Comparison of ENCODE assay signal across 8 mouse cellular contexts in genomic region chr2:144269679-144270475, GRCm38 (mm10). TPM values are rescaled to one million over a fixed set of nuclear protein-coding genes. Genes with fewer than 3 reads are reported as not detected.
DNase-seq lines count a peak whose midpoint lies in the region; ATAC-seq and TF ChIP-seq lines count a peak whose summit lies in the region.

No protein-coding gene starts in this region.

- DNase-seq in heart, postnatal 0 days (ENCODE audit: low spot score), result no peak
- DNase-seq in heart, adult 18-20 months, result no peak
- DNase-seq in hindbrain, embryonic 11.5 days (ENCODE audit: low spot score), result peak; percentile 22
- no peak for DNase-seq in urinary bladder, postnatal 4 days (ENCODE audit: low spot score in 2 of 2)
- no peak for DNase-seq in spleen, adult 18-20 months
- no peak for DNase-seq in yolk sac, embryonic 10.5 days (ENCODE audit: low spot score)

- under 1% methylated on average over 26 of the region's 33 CpGs for WGBS in heart, postnatal 0 days
- under 1% methylated on average over 26 of the region's 33 CpGs for WGBS in hindbrain, embryonic 11.5 days
- under 1% methylated on average over 24 of the region's 33 CpGs for WGBS in midbrain, embryonic 12.5 days

- H3K4me2 ChIP-seq in heart, postnatal 0 days (ENCODE audit: low read depth, low read length), result peak overlapping the region; percentile 84
- H3K4me2 ChIP-seq in hindbrain, embryonic 11.5 days (replicated peaks; ENCODE audit: low read depth, low read length), result peak overlapping the region; percentile 50
- H3K4me2 ChIP-seq in midbrain, embryonic 12.5 days (replicated peaks), result peak overlapping the region; percentile 65

- no peak; the same call in 1 of the 2 replicates for ATAC-seq in heart, postnatal 0 days (ENCODE audit: insufficient read depth, low read depth)
- ATAC-seq in activated CD4-positive, CD25-positive, alpha-beta regulatory T cell, adult 4 months, result peak; percentile 8
- peak; percentile 31 for ATAC-seq in hindbrain, embryonic 11.5 days (ENCODE audit: low FRiP score)
- no peak; the same call in 1 of the 2 replicates for ATAC-seq in midbrain, embryonic 12.5 days (ENCODE audit: low FRiP score, low read depth)

- peaks cover 33% of the 10 kb centered on the region for H3K4me1 ChIP-seq in heart, postnatal 0 days (ENCODE audit: control insufficient read depth, insufficient read depth)
- no peaks in the 10 kb centered on the region for H3K4me1 ChIP-seq in hindbrain, embryonic 11.5 days (replicated peaks; ENCODE audit: control insufficient read depth, insufficient read depth, low read length)
- H3K4me1 ChIP-seq in midbrain, embryonic 12.5 days, result peaks cover 23% of the 10 kb centered on the region

- no peak for TF ChIP-seq CTCF in heart, postnatal 0 days (IDR thresholded peaks at IDR 0.05; ENCODE audit: low read depth)

- no peak for TF ChIP-seq EP300 in heart, postnatal 0 days (IDR thresholded peaks at IDR 0.05; ENCODE audit: low read depth)

- peak overlapping the region; percentile 96 for H3K27ac ChIP-seq in heart, postnatal 0 days (ENCODE audit: low read depth)
- peak overlapping the region; percentile 84 for H3K27ac ChIP-seq in hindbrain, embryonic 11.5 days (ENCODE audit: low read depth, low read length)
- H3K27ac ChIP-seq in midbrain, embryonic 12.5 days (replicated peaks), result peak overlapping the region; percentile 89

- peak overlapping the region; percentile 80 for H3K4me3 ChIP-seq in heart, postnatal 0 days (ENCODE audit: low read depth, low read length)
- peak overlapping the region; percentile 94 for H3K4me3 ChIP-seq in hindbrain, embryonic 11.5 days (ENCODE audit: low read depth, low read length)
- peak overlapping the region; percentile 89 for H3K4me3 ChIP-seq in midbrain, embryonic 12.5 days

- no peaks in the 10 kb centered on the region; the same call in 1 of the 2 replicates for H3K36me3 ChIP-seq in heart, postnatal 0 days (replicated peaks; ENCODE audit: control insufficient read depth, insufficient read depth, low read length)
- no peaks in the 10 kb centered on the region for H3K36me3 ChIP-seq in hindbrain, embryonic 11.5 days (ENCODE audit: control insufficient read depth, insufficient read depth, low read length)
- no peaks in the 10 kb centered on the region for H3K36me3 ChIP-seq in midbrain, embryonic 12.5 days

- no peaks in the 10 kb centered on the region for H3K27me3 ChIP-seq in heart, postnatal 0 days (ENCODE audit: control insufficient read depth, insufficient read depth, low read length)
- no peaks in the 10 kb centered on the region for H3K27me3 ChIP-seq in hindbrain, embryonic 11.5 days (ENCODE audit: control insufficient read depth, insufficient read depth, low read length)
- H3K27me3 ChIP-seq in midbrain, embryonic 12.5 days, result no peaks in the 10 kb centered on the region

- H3K9ac ChIP-seq in heart, postnatal 0 days (replicated peaks; ENCODE audit: low read depth, low read length), result peak overlapping the region; percentile 95
- peak overlapping the region; percentile 98 for H3K9ac ChIP-seq in hindbrain, embryonic 11.5 days (ENCODE audit: low read depth, low read length)
- H3K9ac ChIP-seq in midbrain, embryonic 12.5 days (replicated peaks), result peak overlapping the region; percentile 93

- H3K9me3 ChIP-seq in heart, postnatal 0 days (replicated peaks; ENCODE audit: control insufficient read depth, low read length), result no peaks in the 10 kb centered on the region
- no peaks in the 10 kb centered on the region for H3K9me3 ChIP-seq in hindbrain, embryonic 11.5 days (ENCODE audit: control insufficient read depth, low read length)
- no peaks in the 10 kb centered on the region for H3K9me3 ChIP-seq in midbrain, embryonic 12.5 days

RNA-seq across cellular contexts. Expression of gene Mgme1, which starts 0.6 kb away (rescaled TPM):
- total RNA-seq in heart, postnatal 0 days (2014; rRNA removed; ENCODE audit: low replicate concordance), result 7.5 and 11.1 TPM in 2 replicates
- polyA plus RNA-seq in heart, postnatal 0 days (2015; fragmentation: Nextera tagmentation; extraction: Ambion mirVana), result 12.6 and 14.6 TPM in 2 replicates
- 10 to 100 TPM; 16.2 to 17.9 TPM for total RNA-seq in heart, adult 18-20 months (2021)
- 10 to 100 TPM in 1 of 2 experiments, 1 to 10 TPM in 1; 6.4 to 11.9 TPM for polyA plus RNA-seq in activated CD4-positive, CD25-positive, alpha-beta regulatory T cell, adult 4 months (2017; shearing (Covaris generic))
- polyA plus RNA-seq in hindbrain, embryonic 11.5 days (2014; fragmentation: Nextera tagmentation; extraction: Ambion mirVana), result 15.8 and 17.2 TPM in 2 replicates
- polyA plus RNA-seq in midbrain, embryonic 12.5 days (2016; fragmentation: Nextera tagmentation; extraction: Ambion mirVana), result 15.2 and 17.5 TPM in 2 replicates

RNA-seq across cellular contexts. Expression of gene Snx5, which starts 0.8 kb away (rescaled TPM):
- total RNA-seq in heart, postnatal 0 days (2014; rRNA removed; ENCODE audit: low replicate concordance), result 80.2 and 146 TPM in 2 replicates
- 55.7 and 65.6 TPM in 2 replicates for polyA plus RNA-seq in heart, postnatal 0 days (2015; fragmentation: Nextera tagmentation; extraction: Ambion mirVana)
- 10 to 100 TPM; 59.7 to 65.9 TPM for total RNA-seq in heart, adult 18-20 months (2021)
- polyA plus RNA-seq in activated CD4-positive, CD25-positive, alpha-beta regulatory T cell, adult 4 months (2017; shearing (Covaris generic)), result 100 to 1,000 TPM in 1 of 2 experiments, 10 to 100 TPM in 1; 85.8 to 119 TPM
- polyA plus RNA-seq in hindbrain, embryonic 11.5 days (2014; fragmentation: Nextera tagmentation; extraction: Ambion mirVana), result 104 and 108 TPM in 2 replicates
- 93.3 and 97.2 TPM in 2 replicates for polyA plus RNA-seq in midbrain, embryonic 12.5 days (2016; fragmentation: Nextera tagmentation; extraction: Ambion mirVana)

Comparison
In these comparisons a context has a peak if more than half of its experiments do, and no peak if none do; other contexts are left out.
1. ATAC-seq: peak in activated CD4-positive, CD25-positive, alpha-beta regulatory T cell, adult 4 months (single experiment) and hindbrain, embryonic 11.5 days (single experiment); none in heart, postnatal 0 days (single experiment) and midbrain, embryonic 12.5 days (single experiment).
2. Peak in every context shown above with its lines, with median percentiles within 50 percentile points of each other: H3K27ac ChIP-seq, H3K4me2 ChIP-seq, H3K4me3 ChIP-seq and H3K9ac ChIP-seq.